Mouse (Mus musculus): ENCODE data around the gene Gm4792.

Gene Gm4792

GRCm38 (mm10) chr10:94304064-94304657 is 5.7 kb upstream of the Gm4792 start:
- DNase-seq (ENCODE audit: low spot score), result no peak

GRCm38 (mm10) chr10:94299301-94299700 is 798 bp upstream of the Gm4792 start:
- no peak for DNase-seq (ENCODE audit: low spot score)

GRCm38 (mm10) chr10:94295923-94296605 is 2.4 kb downstream of the Gm4792 start:
- no peak for DNase-seq (ENCODE audit: low spot score)

- no peak for DNase-seq (ENCODE audit: low spot score)
Observed at GRCm38 (mm10) chr10:94294933-94295750, 3.4 kb downstream of the Gm4792 start.

GRCm38 (mm10) chr10:94294437-94294836 is 4.1 kb downstream of the Gm4792 start:
- DNase-seq (ENCODE audit: low spot score), result no peak

DNA sequence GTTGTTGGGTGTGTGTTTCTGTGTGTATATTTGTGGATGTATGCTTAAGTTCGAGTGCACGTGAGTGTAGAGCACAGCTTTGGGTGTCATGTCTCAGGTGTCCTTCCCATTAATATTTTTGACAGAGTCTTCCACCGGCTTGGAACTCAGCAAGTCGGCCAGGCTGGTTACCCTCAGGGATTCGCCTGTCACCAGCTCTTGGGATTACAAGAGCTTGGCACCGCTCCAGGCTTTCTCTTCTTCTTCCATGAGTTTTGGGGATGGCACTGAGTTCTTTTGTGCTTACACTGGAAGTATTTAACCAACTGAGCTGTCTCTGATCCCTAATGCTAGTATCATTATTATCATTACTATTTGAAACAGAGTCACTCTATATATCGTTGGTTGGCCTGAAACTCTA is 15.7 kb downstream of the Gm4792 start:
- no peak for DNase-seq (ENCODE audit: low spot score)

- no peak for DNase-seq (ENCODE audit: low spot score)
Observed at GRCm38 (mm10) chr10:94282179-94282578, 16.3 kb downstream of the Gm4792 start.

DNA sequence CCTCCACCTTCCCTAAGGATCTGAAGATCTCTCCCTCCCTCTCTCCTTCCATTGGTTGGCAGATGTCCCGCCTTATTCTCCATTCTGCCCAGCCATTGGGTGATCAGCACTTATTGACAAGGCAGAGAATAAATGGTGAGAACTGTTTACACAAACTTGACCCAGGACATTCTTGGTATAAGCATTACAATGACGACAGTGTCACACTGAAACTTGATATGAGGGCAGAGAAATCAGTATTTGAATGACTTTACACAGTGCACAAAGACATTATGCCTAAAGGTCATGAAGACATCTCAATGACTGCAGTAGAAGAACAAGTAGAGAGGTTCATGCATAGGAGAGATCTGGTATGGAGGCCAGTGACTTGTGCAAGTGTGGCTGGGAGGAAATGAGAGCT is 22.0 kb downstream of the Gm4792 start:
- no peak for DNase-seq (ENCODE audit: low spot score)

DNA sequence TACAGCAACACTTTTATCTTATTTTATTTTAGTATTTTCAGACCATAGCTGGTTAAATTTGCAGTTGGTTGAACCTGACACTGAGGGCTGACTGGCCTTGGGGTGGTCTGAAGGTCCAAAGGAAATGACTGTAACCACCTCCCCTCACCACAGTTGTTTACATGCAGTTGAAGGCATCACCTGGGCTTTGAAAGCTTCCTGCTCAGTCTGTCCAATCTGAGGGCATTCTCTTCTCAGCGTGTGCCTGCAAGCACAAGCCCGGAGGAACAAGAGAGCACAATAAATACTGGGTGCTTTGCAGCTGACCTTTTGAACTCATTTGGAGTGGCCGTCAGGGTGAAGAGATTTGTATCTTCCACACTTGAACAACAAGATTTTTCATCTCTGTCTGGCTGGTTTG is 23.2 kb downstream of the Gm4792 start:
- no peak for DNase-seq (ENCODE audit: low spot score)

DNA sequence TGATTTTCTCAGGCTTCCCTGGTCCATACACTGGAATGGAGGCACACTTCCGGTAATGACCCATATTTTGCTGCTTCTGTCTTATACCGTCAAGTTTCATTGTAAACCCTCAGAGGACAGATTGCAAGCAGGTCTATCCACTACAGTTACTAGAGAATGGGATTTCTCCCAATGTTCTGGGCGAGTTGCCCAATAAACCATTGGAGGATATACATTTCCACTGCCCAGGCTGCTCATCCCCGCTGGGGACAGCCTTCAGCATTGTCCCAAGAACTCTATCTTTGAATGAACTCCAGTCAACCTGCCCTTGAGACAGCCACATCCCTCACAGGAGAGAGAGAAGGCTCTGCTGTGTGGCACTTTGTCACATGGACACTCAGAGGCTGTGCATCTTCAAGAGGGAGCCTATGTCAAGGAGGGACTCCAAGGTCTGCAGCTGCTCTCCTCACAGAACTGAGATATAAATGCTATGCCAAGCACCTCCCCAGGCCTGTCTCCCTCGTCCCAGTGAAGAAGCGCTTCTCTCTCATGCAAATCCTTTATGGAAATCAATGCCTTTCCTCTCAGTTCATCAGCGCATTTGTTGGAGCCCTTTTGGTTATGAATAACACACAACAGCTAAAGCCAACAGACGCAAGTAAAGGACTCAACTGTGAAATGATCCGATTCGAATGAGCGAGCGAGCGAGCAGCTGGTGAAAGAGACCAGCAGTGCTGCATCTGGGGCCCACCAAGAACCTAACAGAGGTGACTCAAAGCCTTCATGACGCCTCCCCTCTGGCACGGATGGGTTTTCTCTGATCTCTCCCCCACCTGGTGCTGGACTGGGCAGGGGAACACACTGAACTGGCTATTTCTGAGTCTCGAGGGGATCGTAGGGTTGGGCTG is 32.6 kb downstream of the Gm4792 start:
- DNase-seq (ENCODE audit: low spot score), result no peak

DNA sequence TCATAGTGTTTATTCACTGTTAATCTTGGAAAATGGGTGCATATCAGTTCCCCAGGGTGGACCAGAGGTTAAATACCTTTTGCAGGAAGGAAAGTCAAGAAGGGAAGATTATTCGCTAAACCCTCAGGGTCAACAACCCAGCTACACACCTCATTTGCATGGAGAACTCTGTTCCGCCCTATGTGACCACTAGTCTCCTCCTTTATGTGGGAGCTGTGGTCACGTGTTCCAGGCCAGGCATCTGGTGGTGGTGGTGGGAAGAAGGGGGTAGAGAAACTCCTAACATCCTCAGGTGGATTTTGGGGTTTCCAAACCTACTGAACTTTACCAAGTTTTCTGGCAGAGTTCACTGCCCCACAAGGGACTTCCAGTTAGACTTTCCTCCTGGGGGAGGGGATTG is 35.3 kb downstream of the Gm4792 start:
- no peak for DNase-seq (ENCODE audit: low spot score)

DNA sequence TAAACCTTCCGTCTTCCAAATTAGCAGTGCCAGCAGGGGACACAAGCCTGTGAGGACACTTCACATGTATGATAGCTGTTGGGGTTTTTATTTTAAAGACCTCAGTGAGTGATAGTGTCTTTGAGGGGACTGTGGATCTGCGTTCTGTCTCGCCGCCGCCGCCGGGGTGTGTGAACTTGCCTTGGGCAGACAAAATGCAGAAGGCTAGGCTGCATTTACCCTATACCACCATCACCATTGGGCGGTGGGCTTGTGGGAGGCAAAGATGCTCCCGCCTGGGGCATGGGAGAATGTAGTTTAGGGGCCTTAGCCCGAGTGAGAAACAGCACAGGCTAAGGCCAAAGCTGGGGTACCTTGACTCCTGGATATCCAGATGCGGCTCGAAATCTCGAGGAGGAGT is 35.9 kb downstream of the Gm4792 start:
- no peak for DNase-seq (ENCODE audit: low spot score)

- DNase-seq (ENCODE audit: low spot score), result no peak
Observed at GRCm38 (mm10) chr10:94260544-94260943, 38.0 kb downstream of the Gm4792 start.

GRCm38 (mm10) chr10:94256518-94256917 is 42.0 kb downstream of the Gm4792 start:
- no peak for DNase-seq (ENCODE audit: low spot score)

DNA sequence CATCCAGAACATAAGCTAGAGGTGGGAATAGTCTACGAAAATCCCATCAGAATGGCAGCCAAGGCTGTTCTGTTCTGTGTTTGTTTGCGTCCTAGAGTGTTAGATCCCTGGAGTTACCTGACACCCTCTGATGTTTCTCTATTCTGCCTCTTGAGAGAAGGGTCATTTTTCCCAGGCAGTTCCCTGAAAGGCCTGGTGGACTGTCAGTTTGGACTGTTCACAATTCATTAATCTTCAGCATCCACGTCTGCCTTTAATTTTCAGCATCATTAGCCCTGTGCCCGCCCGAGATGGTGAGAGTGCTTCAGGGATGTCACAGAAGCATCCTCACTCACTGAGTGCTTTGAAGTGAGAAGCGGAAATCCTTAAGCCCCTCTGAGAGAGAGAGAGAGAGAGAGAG is 42.8 kb downstream of the Gm4792 start:
- no peak for DNase-seq (ENCODE audit: low spot score)

DNA sequence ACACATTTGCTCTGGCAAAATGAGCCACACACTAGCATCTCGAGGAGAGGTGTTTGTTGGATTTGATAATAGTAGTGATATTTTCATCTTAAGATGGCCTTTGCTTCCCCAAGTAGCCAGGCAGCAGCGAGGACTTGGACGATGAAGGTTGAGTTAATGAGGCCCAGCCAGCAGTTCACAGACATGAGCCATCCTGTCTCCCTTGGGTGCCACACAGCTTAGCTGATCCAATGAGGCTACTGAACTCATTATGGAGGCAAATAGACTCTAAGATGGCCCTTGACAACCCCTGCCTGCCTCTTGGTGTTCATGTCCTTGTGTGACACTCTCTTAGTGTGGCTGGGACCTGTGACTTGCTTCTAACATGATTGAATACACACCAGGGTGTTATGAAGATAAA is 43.7 kb downstream of the Gm4792 start:
- no peak for DNase-seq (ENCODE audit: low spot score)

DNA sequence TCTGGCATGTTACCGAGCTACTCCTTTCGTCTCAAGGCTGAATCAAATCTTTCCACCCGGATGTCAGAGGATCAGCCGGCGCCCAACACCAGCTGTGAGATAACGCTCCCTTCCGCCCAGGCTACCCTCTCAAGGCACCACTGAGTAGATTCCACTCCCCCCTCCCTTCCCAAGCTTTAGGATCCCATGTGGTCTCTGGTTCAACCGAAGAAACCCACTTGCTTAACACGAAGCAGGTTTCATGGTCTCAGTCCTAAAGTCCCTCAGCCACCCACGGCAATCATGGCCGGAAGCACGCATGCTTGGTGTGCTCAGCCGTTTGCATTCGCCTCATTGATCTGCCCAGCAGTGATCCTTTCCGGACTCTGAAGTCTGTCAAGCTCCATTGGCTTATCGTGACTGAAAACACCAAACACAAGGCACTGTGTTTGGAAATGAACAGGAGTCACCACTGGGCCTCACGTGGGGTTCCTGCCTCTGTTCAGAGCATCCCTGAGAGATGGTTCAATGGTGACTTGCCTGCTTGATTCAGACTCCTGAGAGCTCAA is 45.2 kb downstream of the Gm4792 start:
- DNase-seq (ENCODE audit: low spot score), result no peak

DNA sequence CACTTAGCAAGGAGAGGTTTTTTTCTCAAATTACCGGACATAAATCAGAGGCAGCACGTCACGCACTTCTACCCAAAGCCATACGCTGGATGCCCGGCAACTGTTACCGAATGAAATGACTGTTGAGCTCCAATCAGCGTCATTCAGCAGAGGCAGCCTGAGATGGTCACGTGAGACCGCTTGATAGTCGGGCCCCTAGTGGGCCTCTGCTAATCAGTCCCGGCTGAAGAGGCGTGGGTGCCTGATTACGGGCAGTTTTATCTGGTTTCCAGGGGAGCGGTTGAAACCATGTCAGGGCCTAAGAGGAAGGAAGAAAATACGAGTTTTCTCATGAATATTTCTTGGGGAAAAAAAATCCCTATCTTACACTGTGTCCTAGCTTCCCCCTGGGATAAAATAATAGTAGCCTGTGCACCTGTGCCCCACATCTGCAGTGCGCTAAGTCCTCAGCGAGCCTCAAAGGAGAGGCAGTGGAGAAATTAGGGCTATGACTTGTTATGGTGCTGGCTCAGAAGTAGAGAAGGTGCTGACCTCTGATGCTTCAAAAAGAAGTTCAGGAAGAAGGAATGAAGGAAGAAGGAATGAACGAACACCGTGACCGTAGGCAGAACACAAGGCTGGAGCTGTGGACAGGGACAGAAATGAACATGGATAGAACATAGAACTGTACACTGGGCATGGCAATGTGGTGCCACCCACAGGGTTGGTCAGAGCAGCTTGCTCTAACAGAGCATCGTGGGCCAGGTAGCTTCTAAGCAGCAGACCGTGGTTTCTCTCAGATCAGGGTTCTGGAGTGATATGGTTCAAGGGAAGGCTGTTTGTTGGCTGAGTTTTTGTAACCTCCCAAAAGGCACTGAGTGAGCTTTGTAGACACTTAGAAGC is 48.7 kb downstream of the Gm4792 start:
- DNase-seq (ENCODE audit: low spot score), result no peak

DNA sequence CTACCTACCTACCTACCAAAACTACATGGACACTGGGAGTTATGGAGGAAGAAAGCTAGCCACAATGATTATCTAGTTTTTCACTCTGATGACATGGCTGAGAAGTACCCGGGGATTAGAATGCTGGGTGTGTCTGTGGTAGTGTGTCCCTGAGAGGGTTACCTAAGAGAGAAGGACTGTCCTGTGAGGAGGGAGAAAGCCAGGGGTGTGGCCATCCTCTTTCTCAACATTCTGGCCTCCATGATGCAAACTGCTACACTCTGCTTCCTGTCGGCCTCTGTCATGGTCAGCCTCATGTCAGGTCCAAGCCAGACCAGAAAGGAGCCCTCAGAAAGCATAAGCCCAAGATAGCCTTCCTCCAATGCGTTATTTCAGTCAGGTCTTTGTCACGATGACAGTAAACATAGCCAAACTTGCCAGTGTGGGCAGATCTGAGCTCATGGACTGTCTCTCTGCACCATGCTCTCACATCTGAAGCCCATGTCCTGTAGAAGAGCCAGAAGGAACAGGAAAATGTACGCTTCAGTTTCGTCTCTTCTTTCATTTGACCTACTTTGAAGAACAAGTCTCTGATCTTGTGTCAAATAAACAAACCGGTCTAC is 50.7 kb downstream of the Gm4792 start:
- no peak for DNase-seq (ENCODE audit: low spot score)

Data from ovary, postnatal 10 days (tissue).